Mouse (Mus musculus): Measurements from ENCODE around the gene Smoc1. TPM values are rescaled to one million over a fixed set of nuclear protein-coding genes. Genes with fewer than 3 reads are reported as not detected.

Gene Smoc1
- polyA plus RNA-seq, 1 experiment from 2014 or later: 12.8 TPM

GRCm38 (mm10) chr12:81160831-81161230 lies 134.2 kb downstream of the Smoc1 start:
- Histone ChIP-seq H3K9me3 (ENCODE audit: control insufficient read depth, low read length) (no peaks in the 10 kb centered on the region), H3K36me3 (ENCODE audit: control insufficient read depth, insufficient read depth) (no peaks in the 10 kb centered on the region), H3K4me3 (replicated peaks; ENCODE audit: low read length) (no peak overlapping the region), H3K4me1 (replicated peaks; ENCODE audit: control insufficient read depth, insufficient read depth, low read length) (no peaks in the 10 kb centered on the region; the same call in 1 of the 2 replicates), H3K27me3 (replicated peaks; ENCODE audit: control insufficient read depth, insufficient read depth, low read length) (no peaks in the 10 kb centered on the region), H3K4me2 (ENCODE audit: low read length) (no peak overlapping the region), H3K9ac (replicated peaks; ENCODE audit: low read depth, low read length) (no peak overlapping the region), H3K27ac (ENCODE audit: low read length) (no peak overlapping the region)
- ATAC-seq: no peak
- WGBS: 63% methylated on average over 5 of the region's 5 CpGs

DNA sequence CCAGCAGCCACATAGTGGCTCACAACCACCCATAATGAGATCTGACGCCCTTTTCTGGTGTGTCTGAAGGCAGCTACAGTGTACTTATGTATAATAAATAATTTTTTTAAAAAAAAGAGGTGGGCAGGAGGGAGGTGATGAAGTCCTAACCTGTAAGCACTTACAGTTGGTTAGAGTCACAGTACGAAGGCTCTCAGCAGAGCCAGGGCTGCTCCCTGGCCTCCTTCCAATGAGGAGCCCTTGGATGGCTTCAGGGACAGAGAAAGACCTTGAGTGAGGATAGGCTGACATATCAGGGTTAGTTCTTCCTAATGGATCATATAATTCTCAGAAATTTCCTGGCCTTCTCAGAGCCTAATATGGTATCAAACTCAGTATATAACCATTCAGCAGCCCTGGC lies 134.7 kb downstream of the Smoc1 start:
- Histone ChIP-seq H3K4me1 (replicated peaks; ENCODE audit: control insufficient read depth, insufficient read depth, low read length) (no peaks in the 10 kb centered on the region; the same call in 1 of the 2 replicates), H3K9me3 (ENCODE audit: control insufficient read depth, low read length) (no peaks in the 10 kb centered on the region), H3K27me3 (replicated peaks; ENCODE audit: control insufficient read depth, insufficient read depth, low read length) (no peaks in the 10 kb centered on the region), H3K27ac (ENCODE audit: low read length) (no peak overlapping the region), H3K9ac (replicated peaks; ENCODE audit: low read depth, low read length) (no peak overlapping the region), H3K4me3 (replicated peaks; ENCODE audit: low read length) (no peak overlapping the region), H3K36me3 (ENCODE audit: control insufficient read depth, insufficient read depth) (no peaks in the 10 kb centered on the region), H3K4me2 (ENCODE audit: low read length) (no peak overlapping the region)
- 100% methylated on average over 2 of the region's 2 CpGs for WGBS
- no peak for ATAC-seq

- no peaks in the 10 kb centered on the region for H3K27me3 ChIP-seq (replicated peaks; ENCODE audit: control insufficient read depth, insufficient read depth, low read length)
- H3K36me3 ChIP-seq (ENCODE audit: control insufficient read depth, insufficient read depth): no peaks in the 10 kb centered on the region
- no peak overlapping the region for H3K4me3 ChIP-seq (replicated peaks; ENCODE audit: low read length)
- H3K9ac ChIP-seq (replicated peaks; ENCODE audit: low read depth, low read length): no peak overlapping the region
- ATAC-seq: no peak
- no peaks in the 10 kb centered on the region for H3K9me3 ChIP-seq (ENCODE audit: control insufficient read depth, low read length)
- no peaks in the 10 kb centered on the region; the same call in 1 of the 2 replicates for H3K4me1 ChIP-seq (replicated peaks; ENCODE audit: control insufficient read depth, insufficient read depth, low read length)
- H3K4me2 ChIP-seq (ENCODE audit: low read length): no peak overlapping the region
- WGBS: 73% methylated on average over 3 of the region's 3 CpGs
- no peak overlapping the region for H3K27ac ChIP-seq (ENCODE audit: low read length)
These were observed 136.5 kb downstream of the Smoc1 start for GRCm38 (mm10) chr12:81163131-81163530.

GRCm38 (mm10) chr12:81163566-81163965 lies 137.0 kb downstream of the Smoc1 start:
- Histone ChIP-seq H3K9me3 (ENCODE audit: control insufficient read depth, low read length) (no peaks in the 10 kb centered on the region), H3K9ac (replicated peaks; ENCODE audit: low read depth, low read length) (no peak overlapping the region), H3K27me3 (replicated peaks; ENCODE audit: control insufficient read depth, insufficient read depth, low read length) (no peaks in the 10 kb centered on the region), H3K4me3 (replicated peaks; ENCODE audit: low read length) (no peak overlapping the region), H3K36me3 (ENCODE audit: control insufficient read depth, insufficient read depth) (no peaks in the 10 kb centered on the region), H3K4me2 (ENCODE audit: low read length) (no peak overlapping the region), H3K27ac (ENCODE audit: low read length) (no peak overlapping the region), H3K4me1 (replicated peaks; ENCODE audit: control insufficient read depth, insufficient read depth, low read length) (no peaks in the 10 kb centered on the region; the same call in 1 of the 2 replicates)
- ATAC-seq: no peak
- WGBS: 90% methylated on average over 3 of the region's 3 CpGs

DNA sequence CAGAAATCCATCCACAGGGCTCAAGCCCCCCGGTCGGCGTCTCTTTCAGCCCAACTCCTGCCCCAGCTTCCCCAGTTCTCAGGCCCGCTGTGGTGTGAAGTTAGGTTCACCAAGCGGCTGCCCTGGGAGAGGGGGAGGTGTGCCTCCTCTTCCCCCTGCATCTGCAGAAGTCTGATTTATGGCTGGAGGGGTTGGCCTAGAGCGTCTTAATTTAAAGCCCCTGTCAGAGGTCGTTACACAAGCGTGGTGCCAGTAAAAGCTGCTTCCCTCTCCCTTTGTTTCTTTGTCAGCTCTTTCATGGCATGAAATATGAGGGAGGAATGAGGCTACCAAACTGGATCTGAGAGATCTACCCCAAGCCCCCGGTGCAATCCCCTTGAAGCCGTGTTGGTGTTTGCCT lies 139.5 kb downstream of the Smoc1 start:
- H3K27me3 ChIP-seq (replicated peaks; ENCODE audit: control insufficient read depth, insufficient read depth, low read length): no peaks in the 10 kb centered on the region
- H3K4me1 ChIP-seq (replicated peaks; ENCODE audit: control insufficient read depth, insufficient read depth, low read length): no peaks in the 10 kb centered on the region; the same call in 1 of the 2 replicates
- H3K4me2 ChIP-seq (ENCODE audit: low read length): no peak overlapping the region
- H3K9ac ChIP-seq (replicated peaks; ENCODE audit: low read depth, low read length): no peak overlapping the region
- no peaks in the 10 kb centered on the region for H3K36me3 ChIP-seq (ENCODE audit: control insufficient read depth, insufficient read depth)
- no peaks in the 10 kb centered on the region for H3K9me3 ChIP-seq (ENCODE audit: control insufficient read depth, low read length)
- no peak overlapping the region for H3K27ac ChIP-seq (ENCODE audit: low read length)
- 20% methylated on average over 10 of the region's 10 CpGs for WGBS
- ATAC-seq: no peak
- no peak overlapping the region for H3K4me3 ChIP-seq (replicated peaks; ENCODE audit: low read length)

- ATAC-seq: no peak
- Histone ChIP-seq H3K36me3 (ENCODE audit: control insufficient read depth, insufficient read depth) (no peaks in the 10 kb centered on the region), H3K4me1 (replicated peaks; ENCODE audit: control insufficient read depth, insufficient read depth, low read length) (no peaks in the 10 kb centered on the region; the same call in 1 of the 2 replicates), H3K27me3 (replicated peaks; ENCODE audit: control insufficient read depth, insufficient read depth, low read length) (no peaks in the 10 kb centered on the region), H3K4me3 (replicated peaks; ENCODE audit: low read length) (no peak overlapping the region), H3K4me2 (ENCODE audit: low read length) (no peak overlapping the region), H3K9ac (replicated peaks; ENCODE audit: low read depth, low read length) (no peak overlapping the region), H3K27ac (ENCODE audit: low read length) (no peak overlapping the region), H3K9me3 (ENCODE audit: control insufficient read depth, low read length) (no peaks in the 10 kb centered on the region)
- 78% methylated on average over 8 of the region's 8 CpGs for WGBS
These were observed 140.0 kb downstream of the Smoc1 start for GRCm38 (mm10) chr12:81166615-81167014.

DNA sequence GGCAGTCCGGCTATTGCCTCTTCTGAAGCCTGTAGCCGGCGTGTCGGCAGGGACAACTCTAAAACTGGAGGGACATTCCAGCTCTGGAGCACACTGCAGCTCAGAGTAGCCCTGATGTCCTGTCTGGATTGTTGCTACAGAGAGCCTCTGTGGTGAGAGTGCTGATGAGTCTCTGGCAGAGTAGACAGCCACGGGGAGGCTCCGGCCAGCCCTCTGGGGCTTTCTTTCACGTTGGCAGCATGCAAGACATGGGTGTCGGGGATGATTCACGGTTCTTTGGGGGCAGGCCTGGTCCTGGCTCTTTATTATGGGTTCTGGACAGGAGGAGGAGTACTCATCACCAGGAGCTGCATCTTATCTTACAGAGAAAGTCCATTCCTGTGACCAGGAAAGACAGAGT lies 140.5 kb downstream of the Smoc1 start:
- no peaks in the 10 kb centered on the region; the same call in 1 of the 2 replicates for H3K4me1 ChIP-seq (replicated peaks; ENCODE audit: control insufficient read depth, insufficient read depth, low read length)
- H3K9me3 ChIP-seq (ENCODE audit: control insufficient read depth, low read length): no peaks in the 10 kb centered on the region
- ATAC-seq: no peak
- no peak overlapping the region for H3K27ac ChIP-seq (ENCODE audit: low read length)
- no peaks in the 10 kb centered on the region for H3K36me3 ChIP-seq (ENCODE audit: control insufficient read depth, insufficient read depth)
- no peak overlapping the region for H3K4me2 ChIP-seq (ENCODE audit: low read length)
- no peak overlapping the region for H3K4me3 ChIP-seq (replicated peaks; ENCODE audit: low read length)
- 91% methylated on average over 9 of the region's 9 CpGs for WGBS
- no peak overlapping the region for H3K9ac ChIP-seq (replicated peaks; ENCODE audit: low read depth, low read length)
- H3K27me3 ChIP-seq (replicated peaks; ENCODE audit: control insufficient read depth, insufficient read depth, low read length): no peaks in the 10 kb centered on the region

GRCm38 (mm10) chr12:81168031-81168430 lies 141.4 kb downstream of the Smoc1 start:
- no peaks in the 10 kb centered on the region for H3K27me3 ChIP-seq (replicated peaks; ENCODE audit: control insufficient read depth, insufficient read depth, low read length)
- H3K9ac ChIP-seq (replicated peaks; ENCODE audit: low read depth, low read length): no peak overlapping the region
- WGBS: 95% methylated on average over 7 of the region's 7 CpGs
- H3K27ac ChIP-seq (ENCODE audit: low read length): no peak overlapping the region
- no peaks in the 10 kb centered on the region for H3K9me3 ChIP-seq (ENCODE audit: control insufficient read depth, low read length)
- no peak for ATAC-seq
- H3K4me2 ChIP-seq (ENCODE audit: low read length): no peak overlapping the region
- no peaks in the 10 kb centered on the region; the same call in 1 of the 2 replicates for H3K4me1 ChIP-seq (replicated peaks; ENCODE audit: control insufficient read depth, insufficient read depth, low read length)
- H3K36me3 ChIP-seq (ENCODE audit: control insufficient read depth, insufficient read depth): no peaks in the 10 kb centered on the region
- no peak overlapping the region for H3K4me3 ChIP-seq (replicated peaks; ENCODE audit: low read length)

- H3K36me3 ChIP-seq (ENCODE audit: control insufficient read depth, insufficient read depth): no peaks in the 10 kb centered on the region
- H3K9me3 ChIP-seq (ENCODE audit: control insufficient read depth, low read length): no peaks in the 10 kb centered on the region
- no peak for ATAC-seq
- no peak overlapping the region for H3K9ac ChIP-seq (replicated peaks; ENCODE audit: low read depth, low read length)
- H3K27me3 ChIP-seq (replicated peaks; ENCODE audit: control insufficient read depth, insufficient read depth, low read length): no peaks in the 10 kb centered on the region
- H3K4me3 ChIP-seq (replicated peaks; ENCODE audit: low read length): no peak overlapping the region
- H3K4me1 ChIP-seq (replicated peaks; ENCODE audit: control insufficient read depth, insufficient read depth, low read length): no peaks in the 10 kb centered on the region; the same call in 1 of the 2 replicates
- 66% methylated on average over 2 of the region's 2 CpGs for WGBS
- H3K27ac ChIP-seq (ENCODE audit: low read length): no peak overlapping the region
- H3K4me2 ChIP-seq (ENCODE audit: low read length): no peak overlapping the region
These were observed 141.9 kb downstream of the Smoc1 start for GRCm38 (mm10) chr12:81168494-81168893.

DNA sequence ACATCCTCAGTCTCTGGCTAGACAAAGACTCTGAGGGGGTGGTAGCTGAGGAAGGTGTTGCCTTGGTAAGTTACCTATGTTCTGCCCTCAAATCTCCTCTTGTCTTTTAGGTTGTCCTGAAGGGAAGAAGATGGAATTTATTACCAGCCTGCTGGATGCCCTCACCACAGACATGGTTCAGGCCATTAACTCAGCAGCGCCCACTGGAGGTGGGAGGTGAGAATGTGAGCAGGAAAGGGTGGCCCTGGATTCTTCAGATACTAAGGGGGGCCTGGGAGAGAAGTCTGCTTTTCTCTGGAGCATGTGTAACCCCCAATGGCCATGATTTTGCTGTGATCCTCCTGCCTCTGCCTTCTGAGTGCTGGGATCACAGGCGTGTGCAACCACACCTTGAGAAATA lies 143.5 kb downstream of the Smoc1 start:
- Histone ChIP-seq H3K9me3 (ENCODE audit: control insufficient read depth, low read length) (no peaks in the 10 kb centered on the region), H3K36me3 (ENCODE audit: control insufficient read depth, insufficient read depth) (no peaks in the 10 kb centered on the region), H3K4me2 (ENCODE audit: low read length) (no peak overlapping the region), H3K4me1 (replicated peaks; ENCODE audit: control insufficient read depth, insufficient read depth, low read length) (no peaks in the 10 kb centered on the region; the same call in 1 of the 2 replicates), H3K27me3 (replicated peaks; ENCODE audit: control insufficient read depth, insufficient read depth, low read length) (no peaks in the 10 kb centered on the region), H3K27ac (ENCODE audit: low read length) (no peak overlapping the region), H3K9ac (replicated peaks; ENCODE audit: low read depth, low read length) (no peak overlapping the region), H3K4me3 (replicated peaks; ENCODE audit: low read length) (no peak overlapping the region)
- WGBS: 89% methylated on average over 2 of the region's 2 CpGs
- ATAC-seq: no peak

Measured in forebrain, embryonic 16.5 days (tissue).